Mouse (Mus musculus) effector memory CD4-positive, alpha-beta T cell, adult 7 months (primary cell): ENCODE results near the gene Akr1c6. TPM values are rescaled to one million over a fixed set of nuclear protein-coding genes. Genes with fewer than 3 reads are reported as not detected.

ENCODE experiments used
- polyA plus RNA-seq: library from polyadenylated mRNA; unstranded; fragments of 100-300 nt; shearing (Covaris generic); gene quantifications from one replicate; pipeline ENCODE4 v1.2.1, GENCODE M21; 2017

Gene Akr1c6
- polyA plus RNA-seq, result not detected

GRCm38 (mm10) chr13:4434006-4434405, at the start of gene Akr1c6:
TSS of gene Akr1c6 (plus strand) at chr13:4434306.

Other genes starting within 250 kb of the Akr1c6 start
- 10.0 TPM for gene Akr1c13, start 243.2 kb upstream of the Akr1c6 start, polyA plus RNA-seq
- gene Akr1c19, start 205.6 kb upstream of the Akr1c6 start, polyA plus RNA-seq, result not detected
- gene Akr1c12, start 154.9 kb upstream of the Akr1c6 start, polyA plus RNA-seq, result 2.8 TPM
- gene Akr1c20, start 89.0 kb downstream of the Akr1c6 start, polyA plus RNA-seq, result not detected
- gene Akr1c21, start 139.8 kb downstream of the Akr1c6 start, polyA plus RNA-seq, result not detected
- 9.1 TPM for gene Akr1e1, start 174.9 kb downstream of the Akr1c6 start, polyA plus RNA-seq